Mouse (Mus musculus): ENCODE results near the gene Chn2.

The Chn2 gene

DNA sequence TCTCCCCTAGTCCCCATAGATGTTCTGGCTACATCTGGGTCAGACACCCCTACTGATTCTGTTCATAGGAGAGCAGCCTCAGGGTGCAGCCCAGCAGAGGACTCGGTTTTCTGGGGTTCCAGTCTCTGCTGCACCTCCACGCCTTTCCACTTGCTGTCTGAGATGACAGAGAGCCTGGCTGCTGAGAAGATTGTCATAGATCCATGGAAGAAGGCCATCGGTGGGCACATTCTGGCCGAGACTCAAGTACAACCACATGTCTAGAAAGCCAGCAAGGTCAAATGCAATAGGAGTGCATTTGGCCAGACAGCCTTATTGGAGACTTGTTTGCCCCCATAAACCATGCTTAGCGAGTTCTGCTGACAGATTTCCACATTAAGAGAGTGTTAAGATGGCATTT, 81.5 kb downstream of the Chn2 start:
- DNase-seq: peak; percentile 44

DNA sequence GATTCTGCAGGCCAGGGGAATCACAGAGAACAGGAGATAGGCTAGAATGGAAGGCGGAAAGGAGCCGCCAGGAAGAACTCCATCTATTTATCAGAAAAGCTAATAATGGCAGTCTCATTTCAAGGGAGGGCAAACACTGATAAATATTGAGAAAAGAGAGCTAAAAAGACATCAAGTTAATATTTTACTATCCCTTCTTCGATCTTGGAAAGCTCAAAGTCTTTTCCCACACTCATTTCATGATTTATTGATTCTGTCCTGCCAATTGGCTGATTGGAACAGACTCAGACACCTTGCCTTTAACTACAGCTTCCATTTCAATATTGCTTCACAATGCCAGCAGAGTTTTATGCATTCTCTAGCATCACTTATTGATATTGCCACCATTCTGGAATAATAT, 85.2 kb downstream of the Chn2 start:
- no peak for DNase-seq

GRCm38 (mm10) chr6:54125536-54125935, 86.2 kb downstream of the Chn2 start:
- DNase-seq: no peak

- peak; percentile 76 for DNase-seq
These were observed 87.1 kb downstream of the Chn2 start for GRCm38 (mm10) chr6:54126225-54126992.

DNA sequence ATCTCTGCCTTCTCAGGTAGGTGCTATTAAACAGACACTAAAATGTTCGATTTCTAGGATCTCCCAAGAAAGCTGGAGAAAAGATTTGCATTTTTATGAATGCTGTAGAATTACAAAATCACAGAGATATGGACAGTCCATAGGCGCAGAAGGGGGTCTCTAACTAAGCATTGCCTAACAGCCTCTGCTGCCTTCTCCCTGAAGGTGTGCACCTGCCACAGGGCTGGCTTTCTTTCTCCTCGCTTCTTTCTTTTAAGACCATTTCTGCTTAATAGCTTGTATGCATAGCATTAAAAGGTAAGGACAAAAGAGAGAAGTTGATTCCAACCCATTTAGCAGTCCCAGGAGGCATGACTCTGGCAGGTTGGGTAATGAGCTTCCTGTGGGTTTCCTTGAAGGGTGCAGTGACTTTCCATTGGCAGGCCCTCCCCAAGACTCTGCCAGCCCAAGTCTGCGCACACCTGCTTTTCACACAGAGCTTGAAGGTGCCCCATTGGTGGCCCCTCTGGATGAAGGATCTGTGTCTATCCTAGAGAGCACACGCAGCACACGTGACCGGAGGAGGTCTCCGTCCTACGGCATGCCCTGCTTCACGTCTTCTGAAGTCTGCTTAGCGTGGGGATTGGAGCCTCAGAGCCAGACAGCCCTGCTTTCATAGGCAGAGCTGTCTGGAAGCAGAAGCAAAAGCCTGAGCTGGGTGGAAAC, 87.8 kb downstream of the Chn2 start:
- no peak for DNase-seq

DNA sequence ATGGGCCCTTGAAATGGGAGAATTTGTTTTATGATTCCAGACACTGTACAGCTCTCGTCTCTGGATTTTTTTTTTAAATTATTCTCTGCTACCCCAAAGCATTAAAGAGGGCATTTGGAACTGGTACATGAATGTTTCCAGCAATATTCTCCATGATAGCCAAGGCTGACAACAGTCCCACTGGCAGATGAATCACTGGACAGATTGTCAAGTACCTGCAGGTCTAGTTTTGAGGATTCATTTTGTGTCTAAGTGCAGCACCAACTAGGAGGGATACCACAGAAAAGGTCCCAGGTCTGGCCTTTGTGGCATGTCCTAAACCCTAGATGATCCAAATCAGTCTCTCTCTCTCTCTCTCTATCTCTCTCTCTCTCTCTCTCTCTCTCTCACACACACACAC, 89.3 kb downstream of the Chn2 start:
- DNase-seq: no peak

GRCm38 (mm10) chr6:54129570-54129969, 90.2 kb downstream of the Chn2 start:
- no peak for DNase-seq

DNA sequence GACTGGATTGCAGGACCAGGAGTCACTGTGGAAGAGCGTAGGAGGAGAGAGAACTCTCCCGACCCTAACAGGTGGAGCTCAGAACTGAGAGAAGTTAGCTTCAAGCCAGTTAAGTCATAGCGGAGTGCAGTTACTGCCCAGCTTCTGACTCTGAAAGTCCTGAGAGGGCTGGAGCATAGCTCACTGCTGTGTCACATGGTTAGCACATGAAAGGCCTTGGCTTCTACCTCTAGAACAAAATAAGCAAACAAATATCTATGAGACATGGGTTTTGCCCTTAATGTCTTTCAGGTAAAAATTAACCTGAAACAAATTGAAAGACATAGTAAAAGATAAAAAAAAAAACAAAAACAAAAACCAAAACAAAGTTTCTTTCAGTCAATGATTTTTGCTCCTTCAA, 91.5 kb downstream of the Chn2 start:
- no peak for DNase-seq

- no peak for DNase-seq
These were observed 93.2 kb downstream of the Chn2 start for GRCm38 (mm10) chr6:54132576-54132975.

- DNase-seq: peak; percentile 66
These were observed 93.9 kb downstream of the Chn2 start for GRCm38 (mm10) chr6:54133231-54133630.

DNA sequence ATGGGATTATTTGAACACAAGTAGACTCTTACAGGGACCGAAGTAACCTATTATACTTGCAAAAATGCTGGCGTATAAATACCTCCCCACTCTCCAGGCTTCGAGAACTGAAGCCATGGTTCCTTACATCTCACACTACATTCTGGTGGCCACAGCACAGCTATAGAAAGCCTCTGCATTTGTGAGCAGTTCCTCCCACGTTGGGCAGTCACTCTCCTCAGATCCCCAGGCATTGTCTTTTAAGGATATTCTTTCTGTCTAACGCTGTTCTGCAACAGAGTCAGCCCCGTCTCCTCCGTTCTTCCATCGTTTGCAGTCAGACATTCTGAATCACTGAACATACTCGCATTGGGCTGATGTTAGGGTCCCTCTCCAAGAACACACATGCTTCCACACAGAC, 98.8 kb downstream of the Chn2 start:
- DNase-seq: no peak

DNA sequence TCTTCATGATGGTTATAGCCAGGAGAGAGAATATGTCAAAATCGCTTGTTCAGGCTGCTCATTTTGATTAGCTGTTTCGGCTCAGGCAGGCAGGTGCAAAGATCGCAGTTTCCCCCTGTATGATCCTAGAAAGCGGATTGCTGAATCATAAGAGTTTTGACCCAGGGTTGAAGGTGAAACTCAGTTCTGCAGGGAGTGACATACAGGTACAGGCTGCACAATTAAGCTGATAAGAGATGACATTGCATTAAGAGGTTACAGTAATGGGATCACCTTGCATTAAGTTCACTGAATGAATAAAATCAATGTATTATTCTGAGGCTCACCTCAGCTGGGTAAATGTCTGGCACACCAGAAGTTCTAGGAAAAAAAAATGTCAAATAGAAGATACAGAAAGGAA, 101.1 kb downstream of the Chn2 start:
- DNase-seq: no peak

- DNase-seq: no peak
These were observed 101.8 kb downstream of the Chn2 start for GRCm38 (mm10) chr6:54141165-54141564.

DNA sequence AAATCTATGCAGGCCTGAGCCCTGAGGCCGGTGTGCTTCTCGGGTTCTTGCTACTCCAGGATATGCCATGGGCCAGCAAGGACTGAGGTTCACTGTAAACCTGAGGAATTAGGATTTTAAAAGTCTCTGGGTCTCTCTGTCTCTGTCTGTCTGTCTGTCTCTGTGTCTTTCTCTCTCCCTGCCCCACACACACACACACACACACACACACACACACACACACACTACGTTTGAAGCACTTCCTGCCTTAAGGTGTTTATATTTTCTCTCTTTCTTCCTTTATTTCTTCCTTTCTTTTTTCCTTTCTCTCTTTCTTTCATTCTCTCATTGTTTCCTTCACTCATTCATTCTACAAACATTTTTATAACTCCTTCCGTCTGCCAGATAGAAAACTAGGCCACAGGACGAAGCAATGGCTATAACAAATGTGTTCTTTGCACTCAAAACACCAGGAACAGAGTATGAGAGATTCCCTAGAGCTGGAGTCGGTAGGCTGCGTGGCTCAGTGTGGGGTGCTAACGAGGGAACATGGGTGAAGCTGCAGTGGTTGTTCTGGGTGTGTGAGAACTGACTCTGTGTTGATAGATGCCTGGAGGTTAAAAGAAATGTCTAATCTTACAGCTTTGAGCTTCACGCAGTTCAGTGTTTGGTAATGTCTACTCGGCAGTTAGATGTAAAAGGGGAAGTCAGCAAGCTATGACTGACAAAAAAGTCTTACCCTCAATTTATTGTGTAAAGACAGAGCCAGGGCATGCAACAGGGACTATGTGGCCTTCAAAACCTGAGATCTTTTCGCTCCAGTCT, 103.7 kb downstream of the Chn2 start:
- DNase-seq: no peak

- no peak for DNase-seq
These were observed 104.3 kb downstream of the Chn2 start for GRCm38 (mm10) chr6:54143652-54143960.

DNA sequence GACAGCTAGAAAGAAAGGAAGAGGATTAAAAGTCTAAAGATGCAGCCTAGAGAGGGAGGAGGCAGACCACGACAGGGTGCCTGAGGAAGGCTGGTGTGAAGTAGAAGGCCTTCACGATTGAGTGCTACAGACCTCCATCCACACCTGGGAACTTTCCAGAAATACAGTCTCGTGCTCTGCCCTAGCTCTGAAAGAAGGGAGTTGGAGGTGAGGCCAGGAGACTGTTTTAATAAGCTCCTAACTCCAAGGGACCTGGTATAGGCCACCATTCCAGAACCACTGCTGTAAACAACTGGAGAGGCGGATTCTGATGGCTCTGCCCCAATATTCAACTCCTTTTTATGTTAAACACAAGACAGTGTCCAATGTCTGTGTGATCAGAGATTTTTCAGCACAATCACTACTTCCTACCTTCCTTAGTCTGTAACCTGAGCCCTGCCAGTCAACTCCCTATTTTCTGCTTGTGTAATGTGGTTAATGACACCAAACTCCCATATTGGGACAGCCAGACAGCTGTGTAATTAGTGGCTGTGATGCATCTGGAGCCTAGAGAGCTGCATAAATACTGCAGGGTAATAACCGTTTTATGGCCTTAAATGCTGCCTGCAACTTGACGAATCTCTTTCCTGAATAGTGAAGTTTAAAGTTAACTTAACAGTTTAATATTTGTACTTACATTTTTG, 109.6 kb downstream of the Chn2 start:
- no peak for DNase-seq

- no peak for DNase-seq
These were observed 111.5 kb downstream of the Chn2 start for GRCm38 (mm10) chr6:54150821-54151220.

GRCm38 (mm10) chr6:54151443-54152241, 112.3 kb downstream of the Chn2 start:
- no peak for DNase-seq

DNA sequence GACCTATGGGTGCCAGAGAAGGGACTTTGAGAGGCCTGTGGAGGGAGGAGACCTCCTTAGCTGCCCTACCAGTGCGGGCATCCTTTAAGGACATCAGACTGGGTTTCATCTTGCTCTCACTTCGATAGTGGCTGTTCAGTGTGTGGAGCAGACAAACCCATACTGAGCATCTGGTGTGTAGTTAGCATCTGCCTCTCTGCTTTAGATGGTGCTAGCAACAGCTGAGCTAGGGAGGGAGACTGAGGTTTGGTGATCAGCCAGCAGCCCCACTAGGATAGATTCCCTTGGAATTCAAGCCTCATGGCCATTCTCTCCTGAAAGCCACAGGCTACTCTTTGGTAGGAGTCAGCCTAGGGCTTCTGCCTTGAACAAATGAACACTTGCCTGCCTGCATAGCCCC, 117.7 kb downstream of the Chn2 start:
- no peak for DNase-seq

DNA sequence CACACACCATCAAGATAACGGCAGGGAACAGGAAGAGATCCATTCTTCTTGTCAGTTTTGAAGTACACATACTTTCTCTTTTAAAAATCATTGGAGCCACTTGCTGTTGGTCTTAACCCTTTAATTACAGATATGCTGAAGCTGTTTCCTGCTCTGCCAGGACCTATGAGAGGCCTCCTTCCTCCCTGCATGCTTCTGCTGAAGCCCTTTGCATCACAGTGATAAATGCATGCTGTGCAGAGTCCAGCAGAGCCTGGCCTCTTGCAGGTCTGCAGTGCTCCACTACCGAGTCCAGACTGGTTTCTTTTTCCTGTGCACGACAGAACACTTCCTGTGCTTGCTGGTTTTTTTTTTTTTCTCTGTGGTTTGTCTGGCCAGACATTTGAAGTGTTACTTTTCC, 119.0 kb downstream of the Chn2 start:
- DNase-seq: no peak

DNA sequence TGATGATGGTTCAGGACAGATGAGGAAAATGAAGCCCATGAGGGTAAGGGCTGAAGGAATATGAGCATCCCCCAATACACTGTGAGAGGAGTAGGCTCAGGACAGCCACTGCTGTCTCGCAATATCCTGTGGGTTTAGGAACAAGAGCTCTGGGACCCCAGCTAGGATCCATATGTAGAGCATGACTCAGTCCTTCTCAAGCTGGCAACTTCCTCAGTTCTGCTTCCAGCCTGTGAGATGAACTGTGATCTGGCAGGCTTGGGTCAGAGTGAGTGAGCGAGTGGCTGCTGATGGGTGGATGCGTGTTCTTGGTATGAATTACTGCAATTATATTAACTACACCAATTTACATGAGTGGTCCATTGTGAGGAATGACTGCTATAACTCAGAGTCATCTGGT, 121.3 kb downstream of the Chn2 start:
- DNase-seq: peak; percentile 51

DNA sequence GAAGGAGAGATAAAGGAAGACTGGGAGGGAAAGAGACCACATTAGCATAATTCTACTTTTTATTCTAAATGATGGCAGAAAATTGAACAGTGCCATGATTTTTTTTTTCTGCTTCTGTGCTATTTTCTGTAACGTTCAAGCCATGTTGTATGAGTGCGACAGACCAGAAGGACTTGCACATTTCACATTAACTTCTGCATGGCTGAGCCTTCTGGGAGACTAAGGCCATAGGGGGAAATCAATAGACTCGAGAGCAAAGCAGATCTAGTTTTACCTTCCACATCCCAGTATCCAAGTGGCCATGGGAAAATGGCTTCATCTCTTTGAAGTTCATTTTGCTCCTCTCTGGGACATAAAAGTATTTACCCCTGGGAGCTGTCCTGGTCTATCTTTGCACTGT, 121.9 kb downstream of the Chn2 start:
- DNase-seq: no peak

DNA sequence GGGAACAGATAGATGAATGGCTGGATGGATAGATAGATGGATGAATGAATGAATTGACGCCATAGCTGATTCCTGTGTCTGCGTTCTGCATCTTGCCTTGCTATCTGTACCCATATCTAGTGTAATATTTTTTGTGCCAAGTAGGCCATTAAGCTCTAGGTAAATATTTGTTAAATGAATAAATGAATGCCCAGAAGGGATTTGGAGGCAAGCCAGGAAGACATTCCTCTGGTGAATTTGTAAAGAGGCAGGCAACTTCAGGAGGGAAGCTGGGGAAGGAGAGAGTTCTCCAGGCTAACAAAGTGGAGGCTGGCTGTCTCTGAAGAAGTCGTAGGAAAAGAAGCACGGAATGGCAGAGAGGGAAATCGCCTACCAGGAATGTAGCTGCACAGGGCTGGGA, 123.0 kb downstream of the Chn2 start:
- DNase-seq: no peak

Measured in cerebellum, adult 8-10 months (tissue).